Mouse (Mus musculus): ENCODE measurements around the gene Tmem199. TPM values are rescaled to one million over a fixed set of nuclear protein-coding genes. Genes with fewer than 3 reads are reported as not detected.

The Tmem199 gene
- 61.9 and 65.7 TPM in 2 replicates for polyA plus RNA-seq (2021; fragmentation: Nextera tagmentation)
- long read RNA-seq, experiment 1, transcript Tmem199-201 (6 exons, 1,347 nt) = major isoform, 218 of 233 reads
- long read RNA-seq, experiment 1, partial matches to known transcripts = 2 of 233 reads
- long read RNA-seq, experiment 1, other reads (novel, unspliced or antisense) = 12 of 233 reads
- long read RNA-seq, experiment 2, transcript Tmem199-201 (6 exons, 1,347 nt) = major isoform, 65 of 78 reads
- long read RNA-seq, experiment 2, partial matches to known transcripts = 11 of 78 reads
- long read RNA-seq, experiment 2, other reads (novel, unspliced or antisense) = 2 of 78 reads

GRCm38 (mm10) chr11:78512025-78512957 lies at the start of gene Tmem199, which contains the start of gene Poldip2:
TSS of gene Tmem199 (minus strand) at chr11:78512172.
TSS of gene Poldip2 (plus strand) at chr11:78512193.

GRCm38 (mm10) chr11:78550168-78551058 lies 38.4 kb upstream of the Tmem199 start, which contains the start of gene Tmem97:
TSS of gene Tmem97 (minus strand) at chr11:78550777.

GRCm38 (mm10) chr11:78536080-78536689 lies 24.2 kb upstream of the Tmem199 start, which contains the start of the genes Tnfaip1 and Ift20:
TSS of gene Tnfaip1 (minus strand) at chr11:78536332.
TSS of gene Ift20 (plus strand) at chr11:78536361.

DNA sequence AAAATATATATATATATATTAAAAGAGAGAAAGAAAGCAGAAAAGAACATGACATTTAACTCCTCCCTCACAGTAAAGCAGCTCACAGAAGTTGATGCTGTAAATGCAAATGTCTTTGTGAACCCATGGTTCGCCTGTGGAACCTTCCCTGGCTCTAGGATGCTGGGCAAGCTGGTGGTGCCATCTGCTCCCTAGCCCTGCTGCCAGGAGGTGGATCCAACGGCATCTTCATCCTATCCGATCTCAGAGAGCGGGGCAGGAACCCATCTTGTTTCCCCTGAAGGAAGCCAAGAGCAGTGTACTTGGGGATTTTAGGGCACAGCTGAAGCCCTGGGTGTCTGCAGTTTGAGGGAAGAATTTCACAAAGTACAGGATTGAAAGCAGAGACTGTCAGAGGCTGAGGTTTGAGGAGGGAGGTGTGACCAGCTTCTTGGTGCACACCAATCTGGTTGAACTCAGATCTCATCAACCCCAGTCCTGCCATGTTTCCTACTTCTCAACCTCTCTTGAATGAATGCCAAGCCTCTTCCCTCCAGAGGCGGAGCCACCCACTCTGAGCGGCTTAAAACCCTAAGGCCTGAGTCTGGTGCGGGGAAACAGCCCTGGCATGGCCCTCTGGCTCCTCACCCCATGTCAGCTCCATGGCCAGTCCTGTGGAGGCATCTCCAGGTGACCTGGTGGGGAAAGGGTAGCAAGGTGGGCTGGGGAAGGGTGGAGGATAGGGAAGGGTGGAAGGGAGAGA lies 8.9 kb downstream of the Tmem199 start, which contains the start of gene Sebox:
Sebox (plus strand) TSS at position 539 of the 742 bp plus-strand sequence.

DNA sequence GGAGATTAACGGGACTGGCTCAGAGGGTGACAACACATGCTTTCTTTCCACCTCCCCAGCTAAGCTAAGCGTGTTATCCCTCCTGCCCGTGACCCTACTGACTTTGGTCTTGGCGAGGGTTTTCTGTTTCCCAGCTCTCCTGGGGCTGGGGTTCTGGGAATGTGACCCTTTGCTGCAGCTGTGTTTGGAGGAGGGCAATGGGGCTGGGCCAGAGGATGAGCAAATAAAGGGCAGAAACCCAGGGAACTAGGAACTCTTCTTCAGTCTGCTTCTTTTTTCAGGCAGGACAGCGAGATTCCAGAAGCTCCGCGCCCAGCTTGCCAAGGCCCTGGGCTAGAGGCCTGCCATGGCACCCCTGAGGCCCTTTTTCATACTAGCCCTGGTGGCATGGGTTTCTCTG lies 13.0 kb downstream of the Tmem199 start, which contains the start of gene Vtn:
Vtn (plus strand) TSS at position 88 of the 400 bp plus-strand sequence.

GRCm38 (mm10) chr11:78497544-78498522 lies 14.1 kb downstream of the Tmem199 start, which contains the start of gene Sarm1:
TSS of gene Sarm1 (minus strand) at chr11:78497754.

GRCm38 (mm10) chr11:78465568-78466180 lies 46.3 kb downstream of the Tmem199 start, which contains the start of gene Slc46a1:
TSS of gene Slc46a1 (plus strand) at chr11:78465697.

Other genes starting within 250 kb of the Tmem199 start
- 2.7 and 2.8 TPM in 2 replicates for gene BC030499, start 221.3 kb downstream of the Tmem199 start, polyA plus RNA-seq (2021; fragmentation: Nextera tagmentation)
- gene Spag5, start 210.6 kb downstream of the Tmem199 start, polyA plus RNA-seq (2021; fragmentation: Nextera tagmentation) = 1.7 TPM in 2 replicates
- gene Aldoc, start 189.2 kb downstream of the Tmem199 start, polyA plus RNA-seq (2021; fragmentation: Nextera tagmentation) = 1,417 and 1,712 TPM in 2 replicates
- gene Pigs, start 183.8 kb downstream of the Tmem199 start, polyA plus RNA-seq (2021; fragmentation: Nextera tagmentation) = 53.9 and 59.8 TPM in 2 replicates
- 7.4 and 56.0 TPM in 2 replicates for gene Unc119, start 168.7 kb downstream of the Tmem199 start, polyA plus RNA-seq (2021; fragmentation: Nextera tagmentation)
- not detected in 2 replicates for gene Foxn1, start 125.6 kb downstream of the Tmem199 start, polyA plus RNA-seq (2021; fragmentation: Nextera tagmentation)
- not detected in 2 replicates for gene Slc13a2, start 90.0 kb downstream of the Tmem199 start, polyA plus RNA-seq (2021; fragmentation: Nextera tagmentation)
- 12.3 and 16.4 TPM in 2 replicates for gene Slc46a1, start 46.5 kb downstream of the Tmem199 start, polyA plus RNA-seq (2021; fragmentation: Nextera tagmentation)
- gene Sarm1, start 14.4 kb downstream of the Tmem199 start, polyA plus RNA-seq (2021; fragmentation: Nextera tagmentation) = 16.2 and 17.2 TPM in 2 replicates
- 50.1 and 59.0 TPM in 2 replicates for gene Vtn, start 13.1 kb downstream of the Tmem199 start, polyA plus RNA-seq (2021; fragmentation: Nextera tagmentation)
- gene Sebox, start 8.7 kb downstream of the Tmem199 start, polyA plus RNA-seq (2021; fragmentation: Nextera tagmentation) = 1.9 and 2.2 TPM in 2 replicates
- gene Poldip2, start within 50 bp of the Tmem199 start, polyA plus RNA-seq (2021; fragmentation: Nextera tagmentation) = 155 and 159 TPM in 2 replicates
- 16.2 and 24.4 TPM in 2 replicates for gene Tnfaip1, start 24.2 kb upstream of the Tmem199 start, polyA plus RNA-seq (2021; fragmentation: Nextera tagmentation)
- 185 and 201 TPM in 2 replicates for gene Ift20, start 24.2 kb upstream of the Tmem199 start, polyA plus RNA-seq (2021; fragmentation: Nextera tagmentation)
- 40.5 and 42.6 TPM in 2 replicates for gene Tmem97, start 38.6 kb upstream of the Tmem199 start, polyA plus RNA-seq (2021; fragmentation: Nextera tagmentation)
- gene Nlk, start 185.2 kb upstream of the Tmem199 start, polyA plus RNA-seq (2021; fragmentation: Nextera tagmentation) = 29.7 and 68.6 TPM in 2 replicates
- 57.5 and 67.6 TPM in 2 replicates for gene Ccnq, start 239.6 kb upstream of the Tmem199 start, polyA plus RNA-seq (2021; fragmentation: Nextera tagmentation)

All from left cerebral cortex, adult 6 months (tissue).